Mouse (Mus musculus) heart, postnatal 0 days (tissue): ENCODE results near the gene Syngr1.

Experiments used
- CTCF ChIP-seq: IDR thresholded peaks from 2 replicates; pipeline ENCODE4 v1.5.1; 2016; ENCODE audit warnings: antibody characterized with exemption, control low read depth, low read depth
- EP300 ChIP-seq: IDR thresholded peaks from 2 replicates; pipeline ENCODE4 v1.6.1; 2016; ENCODE audit warnings: antibody characterized with exemption, low read depth

DNA sequence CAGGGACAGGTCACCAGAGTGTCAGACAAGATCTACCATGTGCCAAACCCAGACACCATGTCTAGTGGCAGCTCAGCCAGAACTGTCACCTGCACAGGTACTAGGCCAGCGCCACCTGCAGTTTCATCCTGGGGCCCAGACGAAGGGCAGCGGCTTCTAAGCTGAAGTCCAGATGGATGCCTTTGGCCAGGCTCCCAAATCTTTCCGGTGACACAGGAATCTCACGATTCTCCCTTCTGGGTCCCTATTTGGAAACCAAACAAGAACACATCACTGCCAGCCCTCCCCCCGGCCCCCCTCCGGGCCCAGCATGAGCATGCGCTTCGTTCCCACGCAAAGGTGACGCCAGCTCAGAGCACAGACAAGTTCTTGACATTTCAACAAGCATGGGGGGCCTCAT is 72.1 kb downstream of the Syngr1 start:
- TF ChIP-seq EP300 (no peak), CTCF (no peak)
